Mouse (Mus musculus) cerebellum, adult 2 months (tissue): ENCODE measurements around the gene Zfp14.

ENCODE experiments used
- CTCF ChIP-seq: fragments of 200-500 bp; IDR thresholded peaks from 2 replicates; pipeline ENCODE4 v1.5.1; 2011; ENCODE audit warnings: low read depth, mild to moderate bottlenecking, control low read depth, low read length, moderate library complexity, borderline replicate concordance; ENCODE audit not compliant: insufficient read depth
- POLR2A ChIP-seq: fragments of 200-500 bp; IDR thresholded peaks from 2 replicates; pipeline ENCODE4 v1.6.1; 2011; ENCODE audit warnings: low read length, control low read depth, borderline replicate concordance; ENCODE audit not compliant: insufficient read depth

DNA sequence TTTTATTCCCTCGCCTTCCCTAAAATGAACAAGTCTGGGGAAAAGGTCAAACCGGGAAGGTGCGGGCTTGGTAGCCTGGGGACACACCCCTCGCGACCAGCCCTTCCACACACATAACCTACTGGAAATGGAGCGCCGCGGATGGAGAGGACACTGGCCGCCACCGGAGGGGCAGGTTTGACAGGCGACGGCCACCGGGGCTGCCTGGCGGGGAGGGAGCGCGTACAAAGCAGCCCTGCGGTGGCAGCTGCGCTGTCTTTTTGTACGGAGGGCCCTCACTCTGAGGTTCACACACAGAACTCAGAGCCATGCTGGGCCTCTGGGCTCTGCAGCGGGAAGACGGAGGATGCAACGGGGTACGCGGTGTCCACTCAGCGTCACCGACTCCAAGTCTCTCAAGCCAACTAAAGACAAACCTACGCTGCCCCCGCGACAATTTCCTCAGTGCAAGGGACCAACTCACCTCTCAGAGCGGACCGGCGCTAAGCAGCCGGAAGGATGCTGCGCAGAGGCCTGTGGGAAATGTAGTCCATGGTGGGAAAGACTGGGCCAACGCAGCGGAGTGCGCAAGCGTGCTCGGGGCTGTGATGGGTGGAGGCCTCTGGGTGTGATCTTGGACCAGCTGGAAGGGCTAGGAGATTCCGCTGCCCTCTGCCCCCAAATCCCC is at the start of gene Zfp14:
- TF ChIP-seq POLR2A (peak; percentile 76; the same call in 1 of the 2 replicates), CTCF (no peak)
